Mouse (Mus musculus) yolk sac, embryonic 10.5 days (tissue): ENCODE measurements around the gene Abi3bp.

Source experiments
- DNase-seq: peaks from one replicate; pipeline ENCODE4 v3.0.0-alpha.2; 2017; ENCODE audit warnings: low spot score

The Abi3bp gene

GRCm38 (mm10) chr16:56686747-56687146, 209.1 kb downstream of the Abi3bp start:
- DNase-seq, result no peak

GRCm38 (mm10) chr16:56690715-56691114, 213.0 kb downstream of the Abi3bp start:
- DNase-seq, result no peak

- no peak for DNase-seq
Observed at GRCm38 (mm10) chr16:56696448-56696847, 218.8 kb downstream of the Abi3bp start.

GRCm38 (mm10) chr16:56700898-56701297, 223.2 kb downstream of the Abi3bp start:
- DNase-seq, result no peak

- DNase-seq, result no peak
Observed at GRCm38 (mm10) chr16:56705731-56706130, 228.1 kb downstream of the Abi3bp start.

GRCm38 (mm10) chr16:56710071-56710470, 232.4 kb downstream of the Abi3bp start:
- no peak for DNase-seq

GRCm38 (mm10) chr16:56715608-56716007, 237.9 kb downstream of the Abi3bp start:
- no peak for DNase-seq

- DNase-seq, result peak; percentile 89
Observed at GRCm38 (mm10) chr16:56716557-56717179, 239.0 kb downstream of the Abi3bp start.

- DNase-seq, result peak; percentile 99
Observed at GRCm38 (mm10) chr16:56717224-56718200, 239.8 kb downstream of the Abi3bp start, which contains the start of gene Tfg. Gene Tfg (minus strand): TSS chr16:56717450.

GRCm38 (mm10) chr16:56719031-56719430, 241.4 kb downstream of the Abi3bp start:
- DNase-seq, result no peak

GRCm38 (mm10) chr16:56722357-56722756, 244.7 kb downstream of the Abi3bp start:
- DNase-seq, result peak; percentile 7

- DNase-seq, result no peak
Observed at GRCm38 (mm10) chr16:56724927-56725326, 247.2 kb downstream of the Abi3bp start.

- no peak for DNase-seq
Observed at GRCm38 (mm10) chr16:56729060-56729459, 251.4 kb downstream of the Abi3bp start.
